Mouse (Mus musculus) mouse trophoblast stem cell (cell line): ENCODE measurements around the gene Pdgfb.

Source experiments
- in situ Hi-C, 2 experiments: fragments of 300-500 bp; cut with MseI, MboI; formaldehyde crosslinking; loops; 2 replicates in 1 of 2; 3 replicates in 1 of 2; pipeline ENCODE4 v1.15.1; 2025

Pdgfb gene

DNA sequence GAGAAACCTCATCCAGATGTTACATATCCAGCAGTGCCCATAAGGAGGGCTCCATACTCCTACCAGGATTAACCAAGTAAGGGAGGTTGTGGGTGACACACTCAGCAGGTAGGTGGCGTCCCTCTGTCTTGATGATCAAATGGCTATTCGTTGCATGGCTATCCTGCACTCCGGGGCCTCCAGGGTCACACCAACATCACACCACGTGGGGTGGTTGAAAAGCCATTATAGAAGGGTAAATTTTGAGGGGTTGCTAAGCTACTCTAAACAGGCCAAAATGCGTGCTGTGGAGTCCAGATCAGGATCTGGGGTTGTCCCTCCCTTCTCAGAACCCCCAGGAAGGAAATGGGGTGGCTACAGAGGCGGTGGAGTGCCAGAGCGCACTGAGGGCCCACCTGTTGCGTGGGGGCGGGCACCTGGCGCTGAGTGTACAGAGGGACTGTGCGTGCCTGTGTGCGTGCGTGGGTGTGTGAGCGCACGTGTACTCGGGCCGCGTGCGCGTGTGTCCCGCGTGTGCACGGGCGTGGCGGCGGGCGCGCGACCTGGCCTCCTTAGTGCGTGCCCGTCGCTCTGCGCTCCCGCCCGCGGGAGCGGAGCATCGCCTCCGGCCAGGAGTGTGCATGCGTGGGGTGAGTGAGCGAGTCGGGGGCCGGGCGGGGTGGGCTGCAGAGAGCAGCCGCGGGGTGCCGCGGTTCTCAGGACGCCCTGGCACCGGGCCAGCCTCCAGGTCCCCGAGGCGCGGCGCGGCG lies 2.8 kb downstream of the Pdgfb start:
- in situ Hi-C loops, result loop anchor here in 1 of 2 experiments (5.0 kb wide), 1 partner anchor 55 kb away; no protein-coding TSS in a partner anchor

GRCm38 (mm10) chr15:80011194-80011593 lies 3.6 kb downstream of the Pdgfb start:
- in situ Hi-C loops, result loop anchor here in 1 of 2 experiments (5.0 kb wide), 1 partner anchor 56 kb away; no protein-coding TSS in a partner anchor

GRCm38 (mm10) chr15:80010182-80010558 lies 4.6 kb downstream of the Pdgfb start:
- in situ Hi-C loops, result loop anchor here in 1 of 2 experiments (5.0 kb wide), 1 partner anchor 57 kb away; no protein-coding TSS in a partner anchor

- in situ Hi-C loops, result loop anchor here in 1 of 2 experiments (5.0 kb wide), 1 partner anchor 58 kb away; no protein-coding TSS in a partner anchor
Observed at GRCm38 (mm10) chr15:80009421-80010181, 5.2 kb downstream of the Pdgfb start.

- in situ Hi-C loops, result no loop called here
Observed at GRCm38 (mm10) chr15:80008461-80008860, 6.3 kb downstream of the Pdgfb start.

DNA sequence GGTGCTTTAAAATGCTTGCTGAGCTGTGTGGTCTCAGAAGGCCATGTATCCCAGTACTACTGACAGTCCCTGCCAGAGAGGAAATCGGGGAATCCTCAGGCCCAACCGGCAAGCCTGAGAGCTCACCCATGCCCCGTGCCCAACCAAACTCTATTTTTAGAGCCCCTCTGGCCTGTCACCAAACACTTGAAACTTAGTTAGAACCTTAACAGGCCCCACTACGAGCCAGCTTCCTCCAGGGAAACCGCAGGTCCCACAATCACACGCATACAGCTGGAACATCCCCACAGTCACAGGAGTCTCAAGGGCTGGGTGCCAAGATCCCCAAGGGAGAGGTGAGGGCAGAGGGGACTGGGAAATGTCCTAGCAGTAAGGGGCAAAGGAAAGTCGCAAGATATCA lies 8.6 kb downstream of the Pdgfb start:
- in situ Hi-C loops, result no loop called here

DNA sequence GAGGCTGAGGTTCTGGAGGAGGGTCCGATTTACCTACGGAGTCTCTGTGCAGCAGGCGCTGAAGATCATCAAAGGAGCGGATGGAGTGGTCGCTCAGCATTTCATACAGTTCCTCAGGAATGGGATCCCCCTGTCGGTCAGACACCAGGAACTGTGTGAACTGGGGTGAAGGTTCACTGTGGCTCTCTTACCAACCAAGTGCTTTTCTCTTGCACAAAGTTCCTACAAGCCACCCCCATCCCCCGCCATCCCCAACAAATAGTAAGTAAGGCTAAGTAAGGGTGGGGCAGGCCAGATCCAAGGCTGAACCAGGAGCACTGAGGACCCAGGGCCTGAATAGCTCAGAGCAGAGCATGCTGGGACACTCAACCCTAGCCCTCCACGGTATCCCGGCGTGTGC lies 9.3 kb downstream of the Pdgfb start:
- in situ Hi-C loops, result no loop called here

DNA sequence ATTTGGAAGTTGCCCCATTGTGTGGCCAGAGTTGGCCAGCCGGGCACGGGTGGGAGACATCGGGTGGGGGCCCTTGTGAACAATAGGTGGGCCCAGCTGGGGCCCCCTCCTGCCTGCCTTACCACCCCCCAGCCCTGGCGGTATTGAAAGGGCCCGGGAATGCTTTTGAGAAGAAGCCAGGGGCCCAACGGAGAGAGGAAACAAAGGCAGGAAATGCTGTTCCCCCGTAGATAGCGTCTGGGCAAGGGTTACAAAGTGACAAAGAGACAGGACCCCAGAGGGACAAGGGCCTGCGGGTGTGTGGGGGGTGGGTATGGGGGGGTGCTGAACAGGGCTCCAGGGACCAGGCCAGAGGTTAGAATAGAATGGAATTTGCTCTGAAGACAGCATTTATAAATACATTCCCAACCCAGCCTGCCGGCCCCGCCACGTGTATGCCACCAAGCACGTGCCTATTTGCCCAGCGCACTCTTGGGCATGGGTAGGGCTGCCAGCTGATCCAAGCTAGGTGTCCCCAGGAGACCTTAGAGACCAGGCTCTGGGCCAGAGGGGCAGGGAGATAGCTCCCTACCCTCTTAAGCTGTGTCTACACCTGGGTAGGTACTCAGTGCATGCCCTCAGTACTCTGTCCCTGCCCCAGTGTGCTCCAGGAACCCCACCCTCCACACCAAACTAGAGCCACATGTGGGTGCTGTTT lies 10.0 kb downstream of the Pdgfb start:
- in situ Hi-C loops, result no loop called here

GRCm38 (mm10) chr15:80003581-80003980 lies 11.2 kb downstream of the Pdgfb start:
- in situ Hi-C loops, result no loop called here

DNA sequence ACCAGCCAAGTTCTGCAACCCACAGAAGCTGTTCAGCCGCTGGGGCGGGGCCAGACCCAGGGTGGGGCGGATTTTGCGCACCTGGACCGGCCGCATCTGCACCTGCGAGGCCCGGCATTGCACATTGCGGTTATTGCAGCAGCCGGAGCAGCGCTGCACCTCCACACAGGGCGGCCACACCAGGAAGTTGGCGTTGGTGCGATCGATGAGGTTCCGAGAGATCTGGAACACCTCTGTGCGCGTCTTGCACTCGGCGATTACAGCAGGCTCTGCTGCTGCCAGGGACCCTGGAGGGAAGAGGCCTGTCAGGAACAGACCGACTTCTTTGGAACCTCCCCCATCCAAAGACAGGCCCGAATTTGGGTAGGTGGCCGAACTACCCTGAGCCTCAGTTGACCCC lies 13.2 kb downstream of the Pdgfb start:
- in situ Hi-C loops, result no loop called here

- in situ Hi-C loops, result no loop called here
Observed at GRCm38 (mm10) chr15:80000694-80001093, 14.1 kb downstream of the Pdgfb start.

DNA sequence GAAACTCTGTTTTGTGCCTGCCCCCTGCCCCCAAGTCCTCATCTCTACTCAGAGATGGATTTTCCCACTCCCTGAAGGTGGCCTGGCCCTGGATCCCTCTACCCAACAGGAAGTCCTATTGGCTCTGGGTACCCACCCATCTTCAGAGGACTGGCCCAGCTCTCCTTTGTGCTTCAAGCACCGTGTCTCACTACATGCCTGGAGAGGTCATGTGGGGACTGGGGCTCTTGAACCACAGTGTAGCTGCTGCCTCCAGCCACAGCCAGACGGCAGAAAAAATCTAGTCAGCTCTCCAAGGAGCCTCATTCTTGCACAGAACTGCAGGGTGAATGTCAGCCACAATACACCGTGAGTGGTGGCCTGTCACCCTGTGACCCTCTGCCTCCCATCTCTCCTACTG lies 16.8 kb downstream of the Pdgfb start:
- in situ Hi-C loops, result no loop called here

DNA sequence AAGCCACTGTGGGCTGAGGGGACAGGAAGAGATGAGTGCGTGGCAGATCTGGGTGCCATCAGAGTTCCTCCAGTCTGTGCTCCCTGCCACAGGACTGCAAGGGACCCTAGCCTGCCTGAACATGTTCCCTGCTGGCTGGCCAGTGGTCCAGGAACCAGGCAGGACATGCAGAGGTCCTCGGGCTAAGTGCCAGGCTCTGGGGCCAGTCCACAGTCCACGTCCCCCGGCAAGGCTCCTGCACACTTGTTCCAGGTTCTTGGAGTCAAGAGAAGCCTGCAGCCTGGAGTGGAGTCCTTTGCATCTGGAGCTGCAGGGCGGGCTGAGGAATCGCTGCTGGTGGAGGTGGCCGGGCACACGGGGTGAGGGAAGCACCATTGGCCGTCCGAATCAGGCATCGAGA lies 18.0 kb downstream of the Pdgfb start:
- in situ Hi-C loops, result no loop called here

- in situ Hi-C loops, result no loop called here
Observed at GRCm38 (mm10) chr15:79995552-79995951, 19.2 kb downstream of the Pdgfb start.

GRCm38 (mm10) chr15:79994566-79994965 lies 20.2 kb downstream of the Pdgfb start:
- in situ Hi-C loops, result no loop called here

DNA sequence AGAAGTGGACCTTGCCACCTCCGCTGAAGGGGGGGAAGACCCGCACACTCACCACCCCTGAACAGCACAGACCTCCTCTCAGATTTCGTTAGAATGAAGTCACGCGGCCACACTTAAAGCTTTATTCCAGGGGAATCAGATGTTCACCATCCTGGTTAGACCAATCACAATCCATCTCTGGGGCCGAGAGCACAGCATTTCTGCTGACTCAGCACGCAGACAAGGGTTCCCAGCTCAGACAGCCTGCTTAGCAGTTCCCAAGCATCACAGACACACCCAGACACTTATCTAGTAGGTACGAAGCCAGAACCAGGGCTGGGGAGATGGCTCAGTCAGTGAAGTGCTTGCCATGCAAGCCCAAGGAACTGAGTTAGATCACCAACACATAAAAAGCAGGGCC lies 28.6 kb downstream of the Pdgfb start:
- in situ Hi-C loops, result no loop called here

GRCm38 (mm10) chr15:79985471-79985870 lies 29.3 kb downstream of the Pdgfb start:
- in situ Hi-C loops, result no loop called here

DNA sequence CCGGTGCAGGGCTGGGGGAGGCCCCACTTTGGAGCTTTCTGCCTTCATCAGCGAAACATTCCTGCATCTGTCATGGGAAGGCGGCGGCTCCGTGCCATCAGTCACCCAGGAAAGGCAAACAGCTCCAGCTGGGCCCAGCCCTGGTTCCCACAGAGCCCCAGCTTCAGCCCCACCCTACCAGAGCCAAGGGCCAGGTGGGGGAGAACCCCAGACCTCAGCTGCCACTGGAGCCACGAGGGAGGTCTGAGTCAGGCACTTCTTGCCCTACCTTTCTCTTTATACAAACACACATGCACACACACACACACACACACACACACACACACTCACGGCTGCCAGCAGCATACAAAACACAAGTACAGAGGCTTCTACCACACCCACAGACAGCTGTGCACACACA lies 30.6 kb downstream of the Pdgfb start:
- in situ Hi-C loops, result no loop called here

DNA sequence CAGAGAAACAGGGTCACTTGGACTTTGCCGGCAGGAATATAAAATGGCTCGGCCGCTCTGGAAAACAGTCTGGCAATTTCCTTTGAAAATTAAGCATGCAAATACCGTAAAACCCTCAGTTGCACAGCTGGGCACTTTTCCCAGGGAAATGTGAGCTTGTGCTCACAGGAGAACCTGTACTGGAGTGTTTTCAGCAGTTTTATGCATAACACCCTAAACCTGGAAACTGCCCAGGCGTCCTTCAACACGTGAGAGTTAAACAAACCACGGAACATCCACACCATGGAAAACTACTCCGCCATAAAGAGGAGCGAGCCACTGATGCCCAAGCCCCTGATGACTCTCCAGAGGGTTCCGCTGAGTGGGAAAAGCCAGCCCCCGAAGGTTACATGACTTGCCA lies 34.1 kb downstream of the Pdgfb start:
- in situ Hi-C loops, result no loop called here

DNA sequence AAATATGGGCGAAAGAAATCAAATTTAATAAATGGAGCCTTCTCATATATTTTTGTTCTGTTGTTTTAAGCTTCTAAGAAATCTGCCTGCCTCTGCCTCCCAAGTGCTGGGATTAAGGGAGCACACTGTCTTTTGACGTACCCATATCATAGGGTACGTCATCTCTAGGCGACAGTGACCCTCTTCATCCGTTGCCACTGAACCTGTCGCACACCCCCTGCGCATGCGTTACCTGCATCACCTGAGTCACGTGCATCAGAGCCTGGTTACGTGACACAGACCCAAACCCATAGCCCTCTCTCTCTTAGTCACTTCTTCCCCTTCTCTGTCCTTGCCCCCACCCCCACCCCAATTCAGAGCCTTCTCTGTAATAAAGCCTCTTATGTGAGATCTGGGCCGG lies 42.6 kb downstream of the Pdgfb start:
- in situ Hi-C loops, result no loop called here

DNA sequence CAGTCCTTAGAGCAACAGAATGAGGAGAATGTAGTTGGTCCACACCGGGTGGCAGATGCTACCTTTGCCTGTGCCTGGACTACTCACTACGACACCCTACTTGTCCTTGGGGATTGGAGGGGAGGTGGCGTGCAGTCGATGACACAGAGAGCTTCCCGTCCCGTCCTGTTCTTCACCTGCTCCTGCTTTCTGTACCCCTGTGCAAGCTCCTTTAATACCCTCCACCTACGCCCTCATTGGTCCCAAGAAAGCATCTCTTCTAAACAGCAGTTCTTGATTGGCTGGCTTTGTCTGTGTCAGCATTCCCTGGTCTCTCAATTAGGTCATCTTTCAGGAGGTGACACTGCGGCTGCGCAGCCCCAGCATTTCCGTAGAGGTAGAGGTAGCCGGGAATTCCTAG lies 43.8 kb downstream of the Pdgfb start, which contains the start of gene Cbx7:
Cbx7 (minus strand) TSS at position 180 of the 400 bp plus-strand sequence.
- in situ Hi-C loops, result no loop called here

GRCm38 (mm10) chr15:79970491-79970890 lies 44.3 kb downstream of the Pdgfb start:
- in situ Hi-C loops, result no loop called here
